Mouse (Mus musculus): Measurements from ENCODE around the gene Cyp2d11. TPM values are rescaled to one million over a fixed set of nuclear protein-coding genes. Genes with fewer than 3 reads are reported as not detected.
"Not testable (repeated sequence)": the region's sequence is repeated elsewhere in the genome, so short reads cannot be mapped to it uniquely, and the experiment has no call there.

The Cyp2d11 gene
- polyA plus RNA-seq, 1 experiment from 2014 or later = not detected

DNA sequence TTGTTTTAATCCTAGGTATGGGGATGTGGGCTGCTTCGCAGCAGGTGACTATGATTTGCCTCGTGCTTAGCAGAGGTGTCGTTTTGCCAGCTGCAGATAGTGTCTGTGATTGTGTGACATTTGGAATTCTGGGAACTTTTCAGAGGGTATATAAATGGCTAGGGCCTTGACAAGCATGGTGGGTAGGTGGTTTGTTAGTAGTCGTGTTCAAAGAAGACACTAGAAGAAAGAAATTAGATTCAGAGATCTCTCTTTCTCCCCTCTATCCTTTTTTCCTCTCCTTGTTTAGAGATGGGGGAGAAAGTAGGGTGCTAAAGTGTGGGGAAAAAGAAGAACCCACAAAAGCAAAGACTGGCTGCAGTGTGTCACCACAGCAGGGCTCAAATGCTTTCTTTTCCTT is 25.7 kb downstream of the Cyp2d11 start:
- H3K4me3 ChIP-seq (replicated peaks) = no peak overlapping the region
- H3K27me3 ChIP-seq = no peaks in the 10 kb centered on the region
- no peak overlapping the region for H3K9ac ChIP-seq
- no peaks in the 10 kb centered on the region for H3K36me3 ChIP-seq (replicated peaks)
- no peaks in the 10 kb centered on the region for H3K9me3 ChIP-seq (replicated peaks)
- H3K27ac ChIP-seq (replicated peaks) = no peak overlapping the region
- H3K4me1 ChIP-seq (replicated peaks) = no peaks in the 10 kb centered on the region
- 57% methylated on average over 4 of the region's 4 CpGs for WGBS (ENCODE audit: insufficient replicate concordance)
- no peak for ATAC-seq (ENCODE audit: insufficient read depth)
- H3K4me2 ChIP-seq = no peak overlapping the region

DNA sequence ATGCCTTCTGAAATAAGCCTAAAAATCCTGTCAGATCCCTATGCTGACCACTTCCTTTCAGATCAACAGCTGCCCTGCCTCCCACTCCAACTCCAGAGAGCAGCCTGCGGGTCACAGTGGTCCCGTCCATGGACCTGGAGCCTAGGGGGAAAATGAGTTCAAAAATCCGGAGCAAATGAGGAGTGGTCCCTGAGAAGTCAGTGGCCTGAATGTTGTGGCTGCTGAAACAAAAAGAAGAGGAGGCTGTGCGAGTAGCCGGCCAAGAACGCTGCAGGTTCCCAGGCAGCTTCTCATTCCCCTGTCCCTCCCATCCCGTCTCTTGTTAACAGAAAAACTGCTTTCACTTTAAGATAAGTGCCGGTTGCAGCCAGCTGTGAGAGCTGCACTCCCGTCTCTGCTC is 29.3 kb downstream of the Cyp2d11 start:
- not testable (repeated sequence) for H3K27ac ChIP-seq (replicated peaks); ATAC-seq (ENCODE audit: insufficient read depth)
- WGBS (ENCODE audit: insufficient replicate concordance) = 8% methylated on average over 6 of the region's 9 CpGs

DNA sequence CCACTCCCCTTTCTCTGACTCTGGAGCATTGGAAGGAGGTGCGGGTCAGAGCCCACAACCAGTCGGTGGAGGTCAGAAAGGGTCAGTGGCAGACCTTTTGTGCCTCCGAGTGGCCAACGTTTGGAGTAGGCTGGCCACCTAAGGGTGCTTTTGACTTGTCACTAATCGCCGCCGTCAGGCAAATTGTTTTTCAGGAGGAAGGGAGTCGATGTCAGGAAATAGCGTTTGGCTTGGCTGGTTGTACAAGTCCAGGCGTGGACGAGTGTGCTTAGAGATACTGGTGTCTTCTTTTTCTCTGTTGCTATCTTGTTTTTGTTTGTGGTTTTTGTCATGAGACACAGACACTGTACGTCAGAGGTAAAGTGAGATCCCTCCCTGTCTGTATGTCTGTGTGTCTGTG is 30.0 kb downstream of the Cyp2d11 start:
- H3K27ac ChIP-seq (replicated peaks); H3K9ac ChIP-seq; H3K9me3 ChIP-seq (replicated peaks); H3K4me2 ChIP-seq; H3K36me3 ChIP-seq (replicated peaks); H3K27me3 ChIP-seq; H3K4me3 ChIP-seq (replicated peaks); ATAC-seq (ENCODE audit: insufficient read depth): not testable (repeated sequence)
- 10% methylated on average over 9 of the region's 12 CpGs for WGBS (ENCODE audit: insufficient replicate concordance)
- H3K4me1 ChIP-seq (replicated peaks) = peaks cover 20% of the 10 kb centered on the region

More for the DNA sequence above, 29.3 kb downstream of the Cyp2d11 start:
- Histone ChIP-seq H3K4me1 (replicated peaks) (peaks cover 16% of the 10 kb centered on the region), H3K4me3 (replicated peaks) (peak overlapping the region; percentile 28; the same call in 1 of the 2 replicates), H3K4me2 (peak overlapping the region; percentile 50)
- H3K27me3 ChIP-seq; H3K36me3 ChIP-seq (replicated peaks); H3K9ac ChIP-seq; H3K9me3 ChIP-seq (replicated peaks): not testable (repeated sequence)

DNA sequence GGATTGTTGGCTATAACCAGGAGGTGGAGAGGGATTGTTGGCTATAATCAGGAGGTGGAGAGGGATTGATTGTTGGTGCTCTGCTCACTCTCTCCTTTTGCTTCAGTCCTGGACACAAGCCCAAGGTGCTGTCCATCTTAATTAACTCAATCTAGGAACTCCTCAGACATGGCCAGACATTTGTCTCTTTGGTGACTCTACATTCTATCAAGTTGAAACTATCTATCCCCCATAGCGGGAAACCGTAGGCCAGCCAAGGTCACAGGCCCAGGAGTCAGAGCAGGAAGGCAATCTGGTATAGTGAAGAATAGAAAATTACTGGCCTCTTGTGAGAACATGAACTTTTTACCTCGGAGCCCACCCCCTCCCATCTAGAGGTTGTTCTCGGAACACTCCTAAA is 31.6 kb downstream of the Cyp2d11 start:
- no peaks in the 10 kb centered on the region for H3K27me3 ChIP-seq
- H3K4me3 ChIP-seq (replicated peaks) = no peak overlapping the region
- no peaks in the 10 kb centered on the region for H3K9me3 ChIP-seq (replicated peaks)
- 78% methylated on average over 4 of the region's 4 CpGs for WGBS (ENCODE audit: insufficient replicate concordance)
- ATAC-seq (ENCODE audit: insufficient read depth) = no peak
- no peak overlapping the region for H3K9ac ChIP-seq
- no peak overlapping the region for H3K27ac ChIP-seq (replicated peaks)
- no peak overlapping the region for H3K4me2 ChIP-seq
- peaks cover 25% of the 10 kb centered on the region for H3K4me1 ChIP-seq (replicated peaks)
- H3K36me3 ChIP-seq (replicated peaks) = no peaks in the 10 kb centered on the region

DNA sequence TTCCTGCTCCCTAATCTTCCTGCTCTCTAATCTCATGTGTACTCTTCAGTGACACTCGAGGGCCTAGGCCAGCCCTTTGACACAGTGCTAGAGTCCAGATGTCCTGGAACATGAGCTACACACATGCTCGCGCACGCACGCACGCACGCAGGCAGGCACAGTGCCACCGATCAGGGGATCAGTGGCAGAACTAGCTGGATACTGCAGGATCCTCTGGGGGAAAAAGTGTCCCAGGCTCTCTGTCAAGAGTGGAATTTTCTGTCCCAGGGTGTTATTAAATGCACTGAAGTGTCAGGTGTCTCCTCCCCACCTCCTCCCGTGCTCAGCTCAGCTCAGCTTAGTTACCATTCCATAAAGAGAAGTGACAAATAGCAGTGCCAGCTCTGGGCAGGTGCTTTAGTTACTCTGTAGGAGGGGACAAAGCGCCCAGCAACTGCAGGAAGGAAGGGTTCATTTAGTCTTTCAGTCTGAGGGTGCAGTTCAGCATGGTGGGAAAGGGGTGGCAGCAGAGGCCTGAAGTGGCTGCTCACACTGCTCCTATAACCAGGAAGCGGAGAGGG is 32.3 kb downstream of the Cyp2d11 start:
- Histone ChIP-seq H3K9ac (no peak overlapping the region), H3K36me3 (replicated peaks) (no peaks in the 10 kb centered on the region), H3K4me2 (no peak overlapping the region), H3K27ac (replicated peaks) (peak overlapping the region; percentile 70), H3K4me3 (replicated peaks) (no peak overlapping the region), H3K27me3 (no peaks in the 10 kb centered on the region), H3K9me3 (replicated peaks) (no peaks in the 10 kb centered on the region), H3K4me1 (replicated peaks) (peaks cover 25% of the 10 kb centered on the region)
- WGBS (ENCODE audit: insufficient replicate concordance) = 70% methylated on average over 11 of the region's 11 CpGs
- ATAC-seq (ENCODE audit: insufficient read depth) = peak; percentile 77

DNA sequence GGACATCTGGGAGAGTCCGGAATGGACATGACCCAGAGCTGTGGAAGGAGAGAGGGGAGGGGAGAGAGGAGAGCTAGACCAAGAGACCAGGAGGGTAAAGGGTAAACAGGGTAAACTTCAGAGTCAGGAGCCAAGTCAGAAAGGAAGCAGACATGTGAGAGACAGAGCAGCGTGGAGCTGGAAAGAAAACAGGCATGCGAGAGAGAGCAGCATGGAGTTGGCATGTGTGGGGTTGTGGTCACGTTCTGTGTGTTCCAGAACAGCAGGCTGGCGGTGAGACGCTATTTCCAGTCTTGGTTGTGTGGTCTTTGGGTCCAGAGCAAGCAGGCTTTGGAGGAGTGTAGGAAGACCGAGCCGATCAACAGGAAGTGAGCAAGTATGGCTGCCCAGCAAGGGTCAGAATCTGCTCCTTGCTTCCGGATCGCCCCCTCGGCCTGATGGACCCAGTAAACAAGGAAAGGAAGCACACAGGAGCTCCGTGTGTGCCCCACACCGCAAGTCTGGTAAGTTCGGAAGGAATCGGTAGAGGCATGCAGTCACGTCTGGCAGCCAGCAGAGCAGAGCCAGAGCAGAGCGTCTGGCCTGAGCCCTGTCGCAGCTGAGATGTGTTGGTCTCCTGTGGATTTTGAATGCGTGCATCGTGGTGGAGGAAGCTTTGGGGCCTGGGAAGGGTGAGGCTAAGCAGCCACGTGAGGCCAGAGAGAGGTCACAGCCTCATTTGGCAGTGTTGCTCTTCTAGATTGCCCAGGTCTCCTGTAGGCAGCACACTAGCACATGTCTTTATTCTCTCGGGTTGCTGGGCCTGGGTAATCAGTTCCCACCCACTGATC is 35.2 kb downstream of the Cyp2d11 start:
- Histone ChIP-seq H3K9me3 (replicated peaks) (no peaks in the 10 kb centered on the region), H3K4me2 (no peak overlapping the region; the same call in 1 of the 2 replicates), H3K9ac (no peak overlapping the region), H3K4me1 (replicated peaks) (peaks cover 42% of the 10 kb centered on the region), H3K27ac (replicated peaks) (peak overlapping the region; percentile 29; the same call in 1 of the 2 replicates), H3K27me3 (no peaks in the 10 kb centered on the region), H3K4me3 (replicated peaks) (no peak overlapping the region), H3K36me3 (replicated peaks) (no peaks in the 10 kb centered on the region)
- 59% methylated on average over 22 of the region's 22 CpGs for WGBS (ENCODE audit: insufficient replicate concordance)
- ATAC-seq (ENCODE audit: insufficient read depth) = no peak

DNA sequence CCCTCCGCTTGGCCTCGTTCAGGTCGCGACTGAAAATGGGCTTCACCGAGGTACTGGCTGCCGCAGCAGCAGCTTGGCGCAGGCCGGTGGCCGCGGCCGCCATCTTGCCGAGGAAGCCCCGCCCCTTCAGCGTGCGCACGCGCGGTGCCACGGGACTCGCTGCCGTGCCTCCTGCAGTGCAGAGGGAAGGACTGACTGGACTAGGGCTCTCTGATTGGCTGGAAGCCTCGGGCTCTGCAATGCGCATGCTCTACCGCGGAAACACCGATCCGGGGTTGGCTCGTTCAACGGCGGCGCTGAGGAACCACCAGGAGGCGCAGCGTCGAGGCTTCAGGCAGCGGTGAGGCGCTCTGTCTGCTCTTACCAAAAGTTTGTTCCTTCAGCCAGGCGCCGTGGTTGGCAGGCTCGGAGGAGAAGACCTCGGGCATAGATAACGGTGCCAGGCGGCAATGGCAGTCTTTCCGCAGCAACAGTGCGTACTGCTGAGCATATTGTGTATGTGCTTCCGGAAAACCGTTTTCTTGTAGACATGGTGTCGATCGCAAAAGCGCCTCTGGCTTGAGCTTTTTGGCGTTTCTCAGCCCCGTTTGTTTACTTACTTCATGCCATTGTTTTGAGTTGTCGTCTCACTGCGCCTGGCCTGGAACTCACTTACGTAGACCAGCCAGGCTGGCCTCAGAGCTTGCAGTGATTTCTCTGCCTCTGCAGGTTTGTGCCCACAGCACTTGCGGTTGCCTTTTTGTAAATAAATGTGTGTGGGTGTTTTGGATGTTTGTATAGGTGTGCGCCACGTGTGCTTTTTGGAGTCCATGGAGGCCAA is 39.5 kb downstream of the Cyp2d11 start, which contains the start of gene Ndufa6:
Ndufa6 (minus strand) TSS at position 197 of the 820 bp plus-strand sequence.
- WGBS (ENCODE audit: insufficient replicate concordance) = 2% methylated on average over 57 of the region's 57 CpGs
- H3K4me1 ChIP-seq (replicated peaks) = peaks cover 65% of the 10 kb centered on the region
- peak; percentile 98 for ATAC-seq (ENCODE audit: insufficient read depth)

DNA sequence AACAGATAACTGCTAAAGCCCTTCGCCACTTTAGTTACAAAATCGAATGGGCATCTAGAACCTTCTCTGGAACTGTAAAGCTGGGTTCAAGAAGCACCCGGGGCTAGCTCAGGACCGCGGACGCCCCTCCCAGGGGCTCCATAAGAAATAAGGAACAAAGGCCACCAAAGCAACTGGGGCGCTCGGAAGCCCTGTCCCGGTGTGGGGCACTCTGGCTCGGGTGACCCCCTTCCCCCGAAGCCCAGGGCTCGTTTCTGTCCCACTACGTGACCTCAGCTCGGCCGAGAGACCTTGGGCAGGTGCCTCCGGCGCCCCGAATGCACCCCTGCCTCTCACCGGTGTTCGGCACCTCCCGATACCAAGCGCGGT is 40.1 kb downstream of the Cyp2d11 start:
- Histone ChIP-seq H3K4me3 (replicated peaks) (peak overlapping the region; percentile 83), H3K4me1 (replicated peaks) (peaks cover 67% of the 10 kb centered on the region), H3K9ac (peak overlapping the region; percentile 95), H3K9me3 (replicated peaks) (no peaks in the 10 kb centered on the region), H3K27me3 (no peaks in the 10 kb centered on the region), H3K27ac (replicated peaks) (peak overlapping the region; percentile 94), H3K36me3 (replicated peaks) (peaks cover 24% of the 10 kb centered on the region), H3K4me2 (peak overlapping the region; percentile 88)
- peak; percentile 21 for ATAC-seq (ENCODE audit: insufficient read depth)
- WGBS (ENCODE audit: insufficient replicate concordance) = 0% methylated on average over 23 of the region's 23 CpGs

More for the DNA sequence above, 39.5 kb downstream of the Cyp2d11 start, which contains the start of gene Ndufa6:
- peak within 1 kb of the TSS; percentile 83 for H3K4me3 ChIP-seq (replicated peaks)
- peak within 1 kb of the TSS; percentile 95 for H3K9ac ChIP-seq
- H3K27ac ChIP-seq (replicated peaks) = peak within 1 kb of the TSS; percentile 94
- no peaks in the 10 kb centered on the region for H3K27me3 ChIP-seq
- H3K4me2 ChIP-seq = peak within 1 kb of the TSS; percentile 88
- no peaks in the 10 kb centered on the region for H3K9me3 ChIP-seq (replicated peaks)
- peaks cover 18% of the 10 kb centered on the region for H3K36me3 ChIP-seq (replicated peaks)

DNA sequence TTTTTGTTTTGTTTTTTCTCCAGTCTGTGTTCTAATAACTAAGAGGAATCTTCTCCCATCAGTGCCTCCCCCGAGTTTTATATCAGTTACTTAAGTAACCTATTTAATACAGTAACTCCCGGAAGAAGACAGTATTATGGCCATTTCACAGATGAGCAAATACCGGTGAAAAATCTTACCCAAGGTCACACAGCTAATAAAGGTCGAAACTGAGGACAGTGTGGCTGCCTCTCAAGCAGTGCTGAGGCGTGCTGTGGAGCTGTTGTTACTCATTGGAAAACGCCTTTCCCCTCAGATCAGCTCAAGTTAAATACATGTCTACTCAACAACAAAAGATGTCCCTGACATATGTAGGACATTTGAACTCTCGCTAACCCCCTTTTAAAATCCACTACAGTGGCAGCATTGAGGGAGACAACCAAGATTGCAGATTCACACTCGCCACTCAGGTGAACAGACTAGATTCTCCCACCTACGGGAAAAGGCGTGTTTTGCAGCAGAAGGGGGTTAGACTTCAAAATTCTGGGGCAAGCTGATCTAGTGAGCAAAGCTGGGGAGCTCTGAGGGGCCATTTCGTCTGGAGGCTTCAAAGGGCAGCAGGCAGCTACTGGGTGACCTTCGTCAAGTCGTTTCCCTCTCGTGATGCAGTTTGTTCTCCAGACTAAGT is 40.6 kb downstream of the Cyp2d11 start:
- Histone ChIP-seq H3K36me3 (replicated peaks) (peaks cover 30% of the 10 kb centered on the region), H3K9me3 (replicated peaks) (no peaks in the 10 kb centered on the region), H3K27ac (replicated peaks) (peak overlapping the region; percentile 94), H3K27me3 (no peaks in the 10 kb centered on the region), H3K9ac (peak overlapping the region; percentile 95), H3K4me2 (peak overlapping the region; percentile 88), H3K4me1 (replicated peaks) (peaks cover 68% of the 10 kb centered on the region), H3K4me3 (replicated peaks) (peak overlapping the region; percentile 83)
- ATAC-seq (ENCODE audit: insufficient read depth) = no peak
- WGBS (ENCODE audit: insufficient replicate concordance) = 14% methylated on average over 14 of the region's 14 CpGs

DNA sequence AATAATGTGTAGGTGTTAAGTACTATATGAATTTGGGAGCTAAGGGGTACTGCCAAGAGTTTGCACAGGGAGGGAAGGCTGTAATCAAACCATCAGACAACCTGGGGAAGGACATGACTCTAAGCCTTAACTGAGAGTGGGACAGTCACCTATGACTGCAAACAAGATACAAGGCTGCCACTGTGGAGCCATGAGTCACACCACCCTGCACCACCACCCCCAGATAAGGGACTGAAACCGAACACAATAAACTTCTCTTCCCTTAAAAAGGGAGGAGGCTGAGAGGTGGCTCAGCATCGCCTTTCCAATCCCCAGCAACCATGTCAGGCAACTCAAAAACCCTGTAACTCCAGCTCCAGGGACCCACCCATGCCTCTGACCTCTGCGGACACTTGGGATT is 42.3 kb downstream of the Cyp2d11 start:
- H3K9ac ChIP-seq = peak overlapping the region; percentile 39; the same call in 1 of the 2 replicates
- no peaks in the 10 kb centered on the region for H3K27me3 ChIP-seq
- peak overlapping the region; percentile 83 for H3K4me3 ChIP-seq (replicated peaks)
- ATAC-seq (ENCODE audit: insufficient read depth) = no peak
- WGBS (ENCODE audit: insufficient replicate concordance) = 21% methylated on average over 3 of the region's 3 CpGs
- H3K4me2 ChIP-seq = peak overlapping the region; percentile 88
- peaks cover 85% of the 10 kb centered on the region for H3K4me1 ChIP-seq (replicated peaks)
- H3K27ac ChIP-seq (replicated peaks) = peak overlapping the region; percentile 77
- H3K36me3 ChIP-seq (replicated peaks) = peaks cover 40% of the 10 kb centered on the region
- H3K9me3 ChIP-seq (replicated peaks) = no peaks in the 10 kb centered on the region
